Mouse (Mus musculus) liver, embryonic 18 days (tissue): ENCODE data around the gene Calml3. TPM values are rescaled to one million over a fixed set of nuclear protein-coding genes. Genes with fewer than 3 reads are reported as not detected.

Experiments
- polyA plus RNA-seq: library from polyadenylated mRNA; depleted of rRNA; stranded (reverse); fragments of >200 nt; gene quantifications from 2 replicates; pipeline ENCODE4 v1.2.3, GENCODE M21; 2012; rRNA removed

Gene Calml3
- not detected in 2 replicates for polyA plus RNA-seq

GRCm38 (mm10) chr13:3804186-3804585 is at the start of gene Calml3:
TSS of gene Calml3 (minus strand) at chr13:3804316.

DNA sequence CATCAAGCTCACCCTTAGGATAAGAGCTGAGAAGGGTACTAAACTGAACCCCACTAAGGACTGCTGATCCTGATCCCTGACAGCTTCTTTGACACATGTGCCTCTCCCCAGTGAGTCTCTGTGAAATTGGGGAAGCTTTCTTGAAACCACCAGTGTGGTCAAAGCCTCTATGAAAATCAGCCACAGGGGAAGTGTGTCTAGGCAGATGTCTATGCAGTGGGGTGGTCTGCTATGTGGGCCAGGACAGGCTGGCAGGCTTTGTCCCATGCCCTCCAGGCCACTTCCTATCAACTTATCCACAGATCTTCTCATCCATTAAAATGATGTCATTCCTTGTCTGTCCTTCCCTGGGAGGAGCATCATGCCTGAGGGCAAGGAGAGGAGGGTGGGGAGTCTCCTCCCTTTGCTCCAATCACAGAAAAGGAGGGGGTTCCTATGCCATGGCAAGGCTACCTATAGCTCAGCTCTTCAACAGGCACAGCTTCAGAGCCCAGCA is 33.2 kb upstream of the Calml3 start, which contains the start of gene Calm4:
Gene Calm4 (plus strand): TSS at position 446 of the 496 bp plus-strand sequence.

Other genes with a start within 250 kb of the Calml3 start
- gene Fam208b, start 193.2 kb downstream of the Calml3 start, polyA plus RNA-seq, result 4.7 and 4.8 TPM in 2 replicates
- gene Asb13, start 170.3 kb downstream of the Calml3 start, polyA plus RNA-seq, result 7.5 and 8.2 TPM in 2 replicates
- not detected in 2 replicates for gene Calm4, start 33.4 kb upstream of the Calml3 start, polyA plus RNA-seq
- not detected in 2 replicates for gene Calm5, start 49.9 kb upstream of the Calml3 start, polyA plus RNA-seq
- 20.6 and 21.1 TPM in 2 replicates for gene Net1, start 113.9 kb upstream of the Calml3 start, polyA plus RNA-seq
- gene Tubal3, start 114.0 kb upstream of the Calml3 start, polyA plus RNA-seq, result 0.07 TPM in 1 of 2 replicates, not detected in the other
- gene Ucn3, start 141.0 kb upstream of the Calml3 start, polyA plus RNA-seq, result not detected in 2 replicates
- gene Akr1c14, start 244.7 kb upstream of the Calml3 start, polyA plus RNA-seq, result 16.7 and 23.6 TPM in 2 replicates